Mouse (Mus musculus): Measurements from ENCODE around the gene Clba1.

DNA sequence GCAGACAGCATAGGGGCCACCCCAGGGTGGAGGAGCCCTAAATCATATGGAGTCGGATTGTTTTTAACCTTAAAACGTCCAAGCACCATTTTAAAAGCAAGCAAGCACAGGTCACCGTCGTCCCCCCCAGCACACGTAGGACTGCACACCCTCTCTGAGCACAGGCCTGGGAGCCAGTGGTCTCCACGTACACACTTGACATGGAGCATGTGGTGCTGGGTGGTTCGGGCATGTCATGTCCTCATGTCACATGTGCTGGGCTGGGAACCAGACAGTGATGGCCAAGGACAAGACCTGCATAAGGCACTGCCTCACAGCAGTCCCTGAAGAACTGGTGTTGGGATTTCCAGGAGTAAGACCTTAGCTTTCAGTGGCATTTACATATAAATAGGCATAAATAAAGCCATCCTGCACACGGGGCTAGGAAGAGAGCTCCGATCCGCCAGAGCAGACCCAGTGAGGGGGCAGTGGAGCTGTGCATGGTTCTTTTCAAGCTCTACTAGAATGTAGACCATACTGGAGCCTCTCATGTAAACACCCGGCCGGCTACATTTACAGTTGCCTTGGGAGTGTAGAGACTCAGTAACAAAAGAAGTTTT, 11.8 kb downstream of the Clba1 start:
- TF ChIP-seq CTCF (IDR thresholded peaks at IDR 0.05; ENCODE audit: extremely low read depth, insufficient read depth, low read length) (no peak), POLR2A (IDR thresholded peaks at IDR 0.05; ENCODE audit: extremely low read depth, insufficient read depth, low read length) (no peak)

Data from cortical plate, adult 2 months (tissue).